Mouse (Mus musculus) right cerebral cortex, postnatal 4 days (tissue): ENCODE data around the gene Pspn.
A peak's percentile ranks its signal among the peaks of the same experiment; 100 is the strongest.

ENCODE experiments used
- DNase-seq: peaks from one replicate; pipeline ENCODE4 v3.0.0-alpha.2; 2022

Pspn gene

DNA sequence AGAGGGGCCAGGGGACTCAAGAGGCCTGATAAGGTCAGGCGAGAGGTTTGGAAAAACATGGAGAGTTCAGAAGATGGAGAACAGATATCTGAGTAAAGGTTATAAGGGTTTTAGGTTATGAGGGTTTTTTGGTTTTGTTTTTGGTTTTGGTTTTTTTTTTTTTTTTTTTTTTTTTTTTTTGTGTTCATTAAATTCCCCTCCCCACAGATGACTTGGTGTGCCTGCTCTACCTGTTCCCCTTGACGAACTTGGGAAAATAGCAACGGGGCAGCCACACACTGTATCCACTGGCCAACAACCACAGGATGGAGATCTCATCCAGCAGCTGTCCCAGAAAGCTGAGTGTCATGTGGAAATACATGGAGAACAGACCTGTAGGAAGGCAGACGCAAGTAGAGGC lies 41.2 kb downstream of the Pspn start:
- DNase-seq = no peak

GRCm38 (mm10) chr17:56957763-56958429 lies 41.9 kb downstream of the Pspn start:
- no peak for DNase-seq

DNA sequence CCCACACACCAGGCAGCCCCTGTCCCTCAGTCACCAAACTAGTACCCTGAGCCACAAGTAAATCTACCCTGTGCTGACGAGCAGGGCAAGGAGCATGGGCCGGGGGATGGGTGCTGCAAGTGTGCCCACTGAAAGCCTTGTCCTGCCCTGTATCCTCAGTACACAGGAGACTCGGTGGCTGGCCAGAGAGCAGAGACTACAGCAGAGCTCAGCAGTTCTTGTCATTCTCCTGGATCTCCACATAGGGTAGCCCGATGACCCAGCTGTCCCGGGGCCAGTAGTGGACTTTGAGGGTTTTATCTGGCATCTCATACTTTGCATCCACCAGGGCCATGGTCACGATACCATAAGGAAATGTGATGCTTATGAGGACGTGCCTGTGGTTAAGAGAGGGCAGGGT lies 44.9 kb downstream of the Pspn start:
- DNase-seq = no peak

DNA sequence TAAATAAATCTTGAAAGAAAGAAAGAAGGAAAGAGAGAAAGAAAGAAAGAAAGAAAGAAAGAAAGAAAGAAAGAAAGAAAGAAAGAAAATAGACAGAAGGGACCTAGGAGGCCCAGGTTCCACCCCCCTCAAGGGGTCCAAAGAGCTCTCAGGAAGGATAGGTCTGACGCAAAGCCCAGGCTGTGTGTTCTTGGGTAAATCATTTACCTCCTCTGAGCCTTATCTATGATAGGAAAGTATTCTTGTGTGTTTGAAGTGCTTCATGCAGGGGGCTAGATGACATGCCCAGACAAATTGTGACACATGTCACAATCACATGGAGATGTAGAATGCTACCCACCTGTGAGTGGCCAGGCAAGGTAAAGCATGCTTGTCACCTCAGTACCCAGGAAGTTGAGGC lies 47.2 kb downstream of the Pspn start:
- DNase-seq = no peak

DNA sequence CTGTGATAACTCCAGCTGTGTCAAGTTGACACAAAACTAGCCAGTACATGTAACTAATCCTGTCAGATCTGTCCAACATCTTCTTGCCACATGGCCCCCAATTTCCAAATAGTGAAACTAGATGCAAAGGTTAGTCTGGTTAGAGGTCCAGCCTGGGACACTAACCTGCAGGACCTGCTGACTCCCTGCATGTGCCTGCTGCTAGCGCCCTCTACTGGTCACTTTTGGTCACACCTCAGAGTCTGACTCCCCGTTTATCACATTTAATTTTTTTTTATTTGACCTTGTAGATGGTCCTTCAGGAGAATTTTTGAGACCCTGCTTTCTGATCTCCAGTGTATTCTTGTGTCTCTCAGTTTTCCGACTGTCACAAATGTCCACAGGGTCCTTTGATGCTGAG lies 48.9 kb downstream of the Pspn start:
- DNase-seq = peak; percentile 22
